ENCODE assay signal across 46 mouse cellular contexts in genomic region chr1:18265038-18265437, GRCm38 (mm10). TPM values are rescaled to one million over a fixed set of nuclear protein-coding genes. Genes with fewer than 3 reads are reported as not detected.
"Had no signal": no experiment of that assay in that cellular context is flagged by ENCODE, and none has a peak within 500 bp of the region (broad histone marks: within the 10 kb centered on the region; RNA-seq: fewer than 3 reads in every experiment).

Gene Defb41, minus strand, starts transcription at chr1:18265138.

- H3K27me3 ChIP-seq: limb, embryonic 12.5 days; limb, embryonic 13.5 days; limb, embryonic 15.5 days; liver, embryonic 12.5 days; liver, embryonic 13.5 days; liver, embryonic 15.5 days; lung, embryonic 15.5 days; megakaryocyte, embryonic 14.5 days; midbrain, embryonic 12.5 days; midbrain, embryonic 13.5 days; midbrain, embryonic 15.5 days; neural tube, embryonic 12.5 days had no signal

- H3K4me2 ChIP-seq: limb, embryonic 12.5 days; limb, embryonic 13.5 days; limb, embryonic 15.5 days; liver, embryonic 11.5 days; liver, embryonic 12.5 days; liver, embryonic 13.5 days; liver, embryonic 15.5 days; lung, embryonic 14.5 days; lung, embryonic 15.5 days; midbrain, embryonic 11.5 days; midbrain, embryonic 12.5 days; midbrain, embryonic 13.5 days; midbrain, embryonic 15.5 days; neural tube, embryonic 12.5 days had no signal

- DNase-seq: left cerebral cortex, postnatal 4 days; liver; liver, embryonic 13.5 days; liver, postnatal 0 days; lung, adult 18-20 months; lung, adult 2 months; lung, embryonic 14.5 days; lung, postnatal 10 days; lung, postnatal 14 days; lung, postnatal 36 days; lung, postnatal 4 days; midbrain, embryonic 14.5 days had no signal

- H3K36me3 ChIP-seq: limb, embryonic 10.5 days; limb, embryonic 12.5 days; limb, embryonic 13.5 days; limb, embryonic 15.5 days; liver, embryonic 12.5 days; liver, embryonic 13.5 days; liver, embryonic 15.5 days; lung, embryonic 15.5 days; midbrain, embryonic 10.5 days; midbrain, embryonic 12.5 days; midbrain, embryonic 13.5 days; midbrain, embryonic 15.5 days; neural tube, embryonic 12.5 days had no signal

- H3K4me3 ChIP-seq: limb, embryonic 10.5 days; limb, embryonic 12.5 days; limb, embryonic 13.5 days; limb, embryonic 15.5 days; liver, embryonic 12.5 days; liver, embryonic 13.5 days; liver, embryonic 15.5 days; lung, embryonic 15.5 days; megakaryocyte, embryonic 14.5 days; midbrain, embryonic 10.5 days; midbrain, embryonic 12.5 days; midbrain, embryonic 13.5 days; midbrain, embryonic 15.5 days; neural tube, embryonic 12.5 days had no signal

RNA-seq across cellular contexts. Expression of gene Defb41, which starts in this region (rescaled TPM):
- total RNA-seq: left cerebral cortex, postnatal 10 days; left cerebral cortex, postnatal 14 days; left cerebral cortex, postnatal 25 days; left cerebral cortex, postnatal 36 days; left cerebral cortex, postnatal 4 days; liver, adult 2 months; megakaryocyte progenitor cell, adult 5-6 weeks; megakaryocyte, adult 5-6 weeks; megakaryocyte-erythroid progenitor cell, adult 5-6 weeks; midbrain, postnatal 0 days; monocyte, adult 5-6 weeks had no signal
- polyA plus RNA-seq: limb, embryonic 10.5 days; limb, embryonic 11.5 days; limb, embryonic 12.5 days; limb, embryonic 13.5 days; limb, embryonic 14.5 days; limb, embryonic 15.5 days; liver, adult 2 months; liver, embryonic 11.5 days; liver, embryonic 12.5 days; liver, embryonic 13.5 days; liver, embryonic 14.5 days; liver, embryonic 15.5 days; liver, embryonic 16.5 days; liver, postnatal 0 days; lung, adult 2 months; lung, embryonic 14.5 days; lung, embryonic 15.5 days; lung, embryonic 16.5 days; lung, postnatal 0 days; macrophage; midbrain, embryonic 10.5 days; midbrain, embryonic 11.5 days; midbrain, embryonic 12.5 days; midbrain, embryonic 13.5 days; midbrain, embryonic 14.5 days; midbrain, embryonic 15.5 days; midbrain, embryonic 16.5 days; midbrain, postnatal 0 days; neural tube, embryonic 11.5 days; neural tube, embryonic 12.5 days had no signal
